Mouse (Mus musculus) urinary bladder, adult 2 months (tissue): Measurements from ENCODE around the gene Cavin3. TPM values are rescaled to one million over a fixed set of nuclear protein-coding genes. Genes with fewer than 3 reads are reported as not detected.
"Not testable (repeated sequence)": the region's sequence is repeated elsewhere in the genome, so short reads cannot be mapped to it uniquely, and the experiment has no call there.

ENCODE experiments used
- DNase-seq: peaks from one replicate; pipeline ENCODE4 v3.0.0; 2022; ENCODE audit warnings: low spot score
- polyA plus RNA-seq: library from polyadenylated mRNA; depleted of rRNA; stranded (reverse); fragments of >200 nt; gene quantifications from 2 replicates; pipeline ENCODE4 v1.2.3, GENCODE M21; 2012

Cavin3 gene
- polyA plus RNA-seq, 1 experiment, result 233 TPM

GRCm38 (mm10) chr7:105480561-105481504, 1.3 kb downstream of the Cavin3 start:
- peak; percentile 43 for DNase-seq

DNA sequence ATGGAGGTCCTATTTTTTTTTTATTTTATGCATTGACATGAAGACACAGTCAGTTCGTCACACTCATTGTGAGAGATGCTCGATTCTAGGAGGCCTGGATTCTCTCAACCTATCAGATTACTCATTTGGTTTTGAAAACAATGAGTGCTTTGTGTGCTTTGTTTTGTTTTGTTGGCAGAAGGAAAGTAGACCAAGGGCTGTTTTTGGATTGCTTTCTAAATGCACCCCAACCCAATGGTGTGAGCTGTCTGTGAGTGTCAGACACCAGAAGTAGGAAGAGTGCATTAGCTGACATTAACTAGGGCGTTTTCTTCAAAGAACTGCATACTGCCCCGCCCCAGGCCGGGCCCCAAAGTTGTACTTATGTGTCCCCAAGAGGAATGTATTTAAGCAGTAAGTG, 2.0 kb downstream of the Cavin3 start:
- no peak for DNase-seq

DNA sequence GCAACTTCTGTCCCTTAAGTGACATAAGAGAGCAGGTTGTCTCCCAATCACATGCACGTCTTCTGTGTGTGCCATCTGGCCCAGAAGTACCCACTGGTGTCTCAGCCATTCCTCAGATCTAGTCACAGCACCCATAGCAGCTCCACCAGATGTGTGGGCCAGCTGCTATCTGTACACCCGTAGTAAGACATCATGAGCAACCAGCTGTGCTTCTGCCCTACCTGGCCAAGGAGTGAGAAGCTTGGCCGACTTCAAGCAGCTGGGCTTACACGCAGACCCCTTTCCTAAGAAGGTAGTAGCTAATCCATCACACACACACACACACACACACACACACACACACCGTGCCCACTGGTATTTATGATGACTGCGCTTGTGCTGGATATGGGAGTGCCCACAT, 2.9 kb downstream of the Cavin3 start:
- no peak for DNase-seq

DNA sequence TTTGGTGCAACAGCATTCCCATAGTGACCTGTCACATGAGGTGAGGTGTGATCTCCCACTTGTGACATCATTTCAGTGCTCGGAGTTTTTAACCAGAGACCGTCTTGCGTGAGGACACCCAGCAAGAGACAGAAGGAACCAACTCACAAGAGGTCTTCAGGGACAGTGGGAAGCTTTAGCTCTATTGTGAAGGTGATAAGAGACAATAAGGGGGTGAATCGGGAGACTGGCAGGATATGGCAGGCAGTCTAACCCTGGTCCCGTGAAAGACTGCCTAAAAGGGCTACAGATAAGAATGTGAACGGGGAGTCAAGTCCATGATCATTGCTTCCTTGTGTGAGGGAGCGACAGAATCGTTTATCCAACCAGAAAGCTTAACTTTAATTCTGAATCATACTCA, 3.8 kb downstream of the Cavin3 start:
- DNase-seq, result no peak

GRCm38 (mm10) chr7:105477841-105478240, 4.3 kb downstream of the Cavin3 start:
- DNase-seq, result no peak

DNA sequence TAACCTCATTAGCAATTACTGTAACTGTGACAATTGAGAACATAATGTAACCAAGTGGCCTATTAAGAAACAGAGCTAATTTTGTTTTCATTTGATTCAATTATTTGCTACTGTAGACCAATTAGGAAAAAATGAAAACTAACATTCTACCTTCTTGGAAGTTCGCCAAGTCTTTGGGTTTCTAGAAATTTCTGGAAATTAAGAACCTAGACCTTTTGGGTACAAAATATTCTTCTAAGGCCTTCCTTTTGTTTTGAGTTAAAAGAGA, 4.7 kb downstream of the Cavin3 start:
- no peak for DNase-seq

GRCm38 (mm10) chr7:105476683-105477432, 5.2 kb downstream of the Cavin3 start:
- DNase-seq, result no peak

GRCm38 (mm10) chr7:105475396-105475949, 6.6 kb downstream of the Cavin3 start:
- DNase-seq, result no peak

DNA sequence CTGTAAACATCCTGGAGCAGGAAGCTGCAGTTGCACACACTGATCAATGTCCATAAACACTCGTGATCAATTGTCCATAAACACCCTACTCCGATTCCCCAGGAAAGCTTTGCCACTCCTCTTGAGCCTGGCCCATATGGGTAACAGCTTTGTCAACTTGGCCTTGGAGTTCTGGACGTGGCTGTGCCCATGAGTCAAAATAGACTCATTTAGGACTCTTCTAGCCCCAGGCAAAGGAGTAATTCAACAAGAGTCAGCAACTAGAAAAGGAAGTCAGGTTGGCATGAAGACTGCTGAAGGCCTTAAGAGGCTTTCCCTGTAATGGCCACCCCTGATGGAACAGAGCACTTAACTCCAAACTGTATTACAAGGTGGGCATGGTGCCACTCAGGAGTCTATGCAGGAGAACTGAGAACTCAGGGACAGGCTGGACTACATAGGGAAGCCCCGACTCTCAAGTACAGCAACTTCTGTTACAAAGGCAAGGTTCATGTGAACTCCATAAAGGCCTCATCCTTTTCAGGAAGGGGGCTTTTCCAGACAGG, 7.3 kb downstream of the Cavin3 start:
- DNase-seq, result no peak

DNA sequence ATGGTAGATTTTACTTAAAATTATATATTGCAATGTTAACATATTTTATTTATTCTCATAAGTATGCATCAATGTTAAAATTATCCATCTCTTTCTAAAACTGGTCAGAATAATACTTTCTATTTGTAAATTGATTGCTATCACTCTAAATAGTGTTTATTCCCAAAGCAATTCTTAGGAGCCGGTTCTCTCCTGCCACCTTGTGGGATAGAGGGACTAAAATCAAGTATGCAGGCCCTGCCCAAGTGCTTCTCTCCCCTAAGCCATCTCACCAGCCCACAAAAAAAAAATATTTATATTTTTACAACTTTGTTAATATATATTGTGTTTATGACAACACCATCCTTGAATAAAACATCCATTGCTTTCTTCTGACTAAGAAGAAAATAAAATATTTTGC, 9.5 kb downstream of the Cavin3 start:
- no peak for DNase-seq

- not testable (repeated sequence) for DNase-seq
Observed at GRCm38 (mm10) chr7:105465505-105465904, 16.6 kb downstream of the Cavin3 start.

GRCm38 (mm10) chr7:105458546-105458945, 23.6 kb downstream of the Cavin3 start:
- no peak for DNase-seq

GRCm38 (mm10) chr7:105453345-105453744, 28.8 kb downstream of the Cavin3 start:
- DNase-seq, result not testable (repeated sequence)

- no peak for DNase-seq
Observed at GRCm38 (mm10) chr7:105445076-105445475, 37.0 kb downstream of the Cavin3 start.

GRCm38 (mm10) chr7:105441426-105441825, 40.7 kb downstream of the Cavin3 start:
- DNase-seq, result no peak

- no peak for DNase-seq
Observed at GRCm38 (mm10) chr7:105437979-105438772, 43.9 kb downstream of the Cavin3 start.

- no peak for DNase-seq
Observed at GRCm38 (mm10) chr7:105434798-105435197, 47.3 kb downstream of the Cavin3 start.

DNA sequence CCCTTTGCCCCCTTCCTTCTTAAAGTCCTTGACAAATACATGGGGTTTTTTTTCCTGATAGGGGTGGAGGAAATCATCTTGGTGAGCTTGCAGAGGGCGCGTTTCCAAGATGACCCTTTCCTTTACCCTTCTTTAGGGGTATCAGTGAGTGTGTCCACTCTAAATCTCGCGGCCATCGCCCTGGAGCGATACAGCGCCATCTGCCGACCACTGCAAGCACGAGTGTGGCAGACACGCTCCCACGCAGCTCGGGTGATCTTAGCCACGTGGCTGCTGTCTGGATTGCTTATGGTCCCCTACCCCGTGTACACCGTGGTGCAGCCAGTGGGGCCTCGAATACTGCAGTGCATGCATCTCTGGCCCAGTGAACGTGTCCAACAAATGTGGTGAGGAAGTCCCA, 48.2 kb downstream of the Cavin3 start:
- no peak for DNase-seq

DNA sequence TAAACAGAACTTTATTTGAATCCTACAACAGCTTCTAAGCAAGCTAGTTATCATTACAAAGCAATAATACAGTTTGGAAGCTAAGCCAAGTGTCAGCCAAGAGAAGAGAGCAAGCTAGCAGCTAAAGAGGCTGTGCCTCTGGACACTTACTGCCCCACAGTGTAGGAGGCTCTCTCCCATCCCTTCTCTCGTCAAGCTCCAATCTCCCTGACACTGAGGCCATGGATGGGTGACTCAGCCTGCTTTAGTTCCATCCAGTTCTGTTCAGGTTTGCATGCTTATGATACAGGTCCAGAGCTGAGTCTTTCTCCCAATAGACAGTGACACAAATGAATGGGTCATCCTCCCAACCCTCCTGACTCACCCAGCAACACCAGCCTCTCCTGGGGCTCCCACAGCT, 50.0 kb downstream of the Cavin3 start:
- DNase-seq, result no peak
